Mouse (Mus musculus) lung, embryonic 14.5 days (tissue): ENCODE results near the gene Ltf. TPM values are rescaled to one million over a fixed set of nuclear protein-coding genes. Genes with fewer than 3 reads are reported as not detected.

Experiments used
- ATAC-seq: fragments of 200-750 bp; cut with Nextera tagmentation; 2 replicates; pipeline ENCODE4 v1.8.0; 2017; ENCODE audit warnings: mild to moderate bottlenecking, moderate TSS enrichment, moderate library complexity; ENCODE audit not compliant: insufficient read depth
- DNase-seq: peaks from one replicate; pipeline ENCODE4 v3.0.0-alpha.2; 2015
- H3K27ac ChIP-seq: fragments of 300-500 bp; sonication (generic); 2 replicates; pipeline ENCODE4 v1.5.1; 2014; ENCODE audit warnings: low read depth, mild to moderate bottlenecking, moderate library complexity
- H3K27me3 ChIP-seq: fragments of 300-500 bp; sonication (generic); 2 replicates; pipeline ENCODE4 v1.6.1; 2014; ENCODE audit warnings: low read length, control low read depth; ENCODE audit not compliant: insufficient read depth
- H3K36me3 ChIP-seq: fragments of 300-500 bp; sonication (generic); 2 replicates; pipeline ENCODE4 v1.6.1; 2014; ENCODE audit warnings: control low read depth; ENCODE audit not compliant: insufficient read depth
- H3K4me1 ChIP-seq: fragments of 300-500 bp; sonication (generic); 2 replicates; pipeline ENCODE4 v1.6.1; 2014; ENCODE audit warnings: antibody characterized with exemption, control low read depth; ENCODE audit not compliant: insufficient read depth
- H3K4me2 ChIP-seq: fragments of 300-500 bp; sonication (generic); 2 replicates; pipeline ENCODE4 v1.6.1; 2014; ENCODE audit warnings: mild to moderate bottlenecking
- H3K4me3 ChIP-seq: fragments of 300-500 bp; sonication (generic); 2 replicates; pipeline ENCODE4 v1.5.1; 2014; ENCODE audit warnings: low read depth, low read length
- H3K9ac ChIP-seq: fragments of 300-500 bp; sonication (generic); 2 replicates; pipeline ENCODE4 v1.6.1; 2014
- H3K9me3 ChIP-seq: fragments of 300-500 bp; sonication (generic); 2 replicates; pipeline ENCODE4 v1.6.1; 2016; ENCODE audit warnings: low read depth, low read length, control low read depth
- CTCF ChIP-seq: IDR thresholded peaks from 2 replicates; pipeline ENCODE4 v1.5.1; 2016; ENCODE audit warnings: antibody characterized with exemption, low read depth
- WGBS: fragments of 180-500 bp; shearing (Covaris S2); extraction: QIAGEN DNeasy Blood & Tissue Kit; methylation state at CpG from one replicate; pipeline ENCODE4 v1.1.7; 2014; 5-methylcytosine and 5-hydroxymethylcytosine counted together
- polyA plus RNA-seq: library from polyadenylated mRNA; unstranded; fragments of >200 nt; fragmentation: Nextera tagmentation; extraction: Ambion mirVana; gene quantifications from 2 replicates; pipeline ENCODE4 v1.2.1, GENCODE M21; 2014

Gene Ltf
- polyA plus RNA-seq, 1 experiment from 2014 or later = 0.17 TPM

GRCm38 (mm10) chr9:111056519-111056797 is 37.4 kb downstream of the Ltf start:
- peak overlapping the region; percentile 43 for H3K4me3 ChIP-seq
- peak overlapping the region; percentile 67 for H3K27ac ChIP-seq
- no peaks in the 10 kb centered on the region for H3K9me3 ChIP-seq
- H3K4me2 ChIP-seq = peak overlapping the region; percentile 83
- H3K36me3 ChIP-seq = no peaks in the 10 kb centered on the region
- peak overlapping the region; percentile 62 for H3K9ac ChIP-seq
- WGBS = 2% methylated on average over 11 of the region's 11 CpGs
- no peak for TF ChIP-seq CTCF
- H3K27me3 ChIP-seq = no peaks in the 10 kb centered on the region
- ATAC-seq (no peak), DNase-seq (no peak)
- peaks cover 13% of the 10 kb centered on the region for H3K4me1 ChIP-seq

GRCm38 (mm10) chr9:111056798-111057543 is 37.9 kb downstream of the Ltf start, which contains the start of gene Ccrl2:
Gene Ccrl2, minus strand, starts transcription at chr9:111057519.
- Histone ChIP-seq H3K9ac (peak within 1 kb of the TSS; percentile 62), H3K27ac (peak within 1 kb of the TSS; percentile 67), H3K27me3 (no peaks in the 10 kb centered on the region), H3K4me3 (peak within 1 kb of the TSS; percentile 43), H3K4me2 (peak within 1 kb of the TSS; percentile 83), H3K9me3 (no peaks in the 10 kb centered on the region), H3K36me3 (no peaks in the 10 kb centered on the region), H3K4me1 (peaks cover 13% of the 10 kb centered on the region)
- DNase-seq = peak; percentile 71
- peak; percentile 11; the same call in 1 of the 2 replicates for TF ChIP-seq CTCF
- 5% methylated on average over 17 of the region's 17 CpGs for WGBS
- ATAC-seq = peak; percentile 80

- Histone ChIP-seq H3K36me3 (no peaks in the 10 kb centered on the region), H3K4me2 (peak overlapping the region; percentile 83), H3K4me3 (peak overlapping the region; percentile 43; the same call in 1 of the 2 replicates), H3K9me3 (no peaks in the 10 kb centered on the region), H3K4me1 (peaks cover 13% of the 10 kb centered on the region), H3K27me3 (no peaks in the 10 kb centered on the region), H3K9ac (peak overlapping the region; percentile 62; the same call in 1 of the 2 replicates), H3K27ac (peak overlapping the region; percentile 67; the same call in 1 of the 2 replicates)
- DNase-seq (no peak), ATAC-seq (no peak)
- WGBS = 39% methylated on average over 14 of the region's 14 CpGs
- no peak for TF ChIP-seq CTCF
These were observed 38.7 kb downstream of the Ltf start for GRCm38 (mm10) chr9:111057544-111058370.

GRCm38 (mm10) chr9:111058943-111059556 is 40.0 kb downstream of the Ltf start:
- no peak overlapping the region for H3K27ac ChIP-seq
- no peak for DNase-seq

GRCm38 (mm10) chr9:111062840-111063239 is 43.8 kb downstream of the Ltf start:
- Histone ChIP-seq H3K4me1 (no peaks in the 10 kb centered on the region), H3K9me3 (no peaks in the 10 kb centered on the region), H3K4me3 (no peak overlapping the region), H3K36me3 (no peaks in the 10 kb centered on the region), H3K27ac (no peak overlapping the region), H3K4me2 (no peak overlapping the region), H3K9ac (no peak overlapping the region), H3K27me3 (no peaks in the 10 kb centered on the region)
- TF ChIP-seq CTCF = no peak
- no peak for DNase-seq
- ATAC-seq = no peak
- 66% methylated on average over 5 of the region's 5 CpGs for WGBS

More at GRCm38 (mm10) chr9:111058943-111059556, 40.0 kb downstream of the Ltf start:
- Histone ChIP-seq H3K9me3 (no peaks in the 10 kb centered on the region), H3K9ac (no peak overlapping the region), H3K27me3 (no peaks in the 10 kb centered on the region), H3K4me2 (no peak overlapping the region), H3K4me1 (peaks cover 13% of the 10 kb centered on the region), H3K36me3 (no peaks in the 10 kb centered on the region), H3K4me3 (no peak overlapping the region)
- no peak for TF ChIP-seq CTCF
- ATAC-seq = no peak
- 48% methylated on average over 10 of the region's 10 CpGs for WGBS

GRCm38 (mm10) chr9:111067052-111067451 is 48.0 kb downstream of the Ltf start:
- DNase-seq (no peak), ATAC-seq (no peak)
- H3K27ac ChIP-seq = no peak overlapping the region
- H3K9ac ChIP-seq = no peak overlapping the region
- no peaks in the 10 kb centered on the region for H3K4me1 ChIP-seq
- no peak for TF ChIP-seq CTCF
- no peaks in the 10 kb centered on the region for H3K9me3 ChIP-seq
- no peak overlapping the region for H3K4me2 ChIP-seq
- no peaks in the 10 kb centered on the region for H3K27me3 ChIP-seq
- H3K36me3 ChIP-seq = no peaks in the 10 kb centered on the region
- 51% methylated on average over 4 of the region's 4 CpGs for WGBS
- no peak overlapping the region for H3K4me3 ChIP-seq
